Mouse (Mus musculus) C2C12 (cell line): Measurements from ENCODE around the gene Lonp2.

Experiments
- CTCF ChIP-seq: IDR thresholded peaks from one replicate; pipeline ENCODE4 v1.5.1; 2011; ENCODE audit not compliant: control insufficient read depth, insufficient read depth, insufficient read length
- MAX ChIP-seq: IDR thresholded peaks from one replicate; pipeline ENCODE4 v1.6.1; 2011; ENCODE audit warnings: mild to moderate bottlenecking, control low read depth
- MYOD1 ChIP-seq: IDR thresholded peaks from one replicate; pipeline ENCODE4 v1.6.1; 2011; ENCODE audit warnings: low read depth; ENCODE audit not compliant: control insufficient read depth, insufficient read length
- MYOG ChIP-seq: IDR thresholded peaks from one replicate; pipeline ENCODE4 v1.6.1; 2011; ENCODE audit not compliant: control insufficient read depth, insufficient read length; ENCODE audit errors: extremely low read depth
- USF1 ChIP-seq: IDR thresholded peaks from one replicate; pipeline ENCODE4 v1.6.1; 2011; ENCODE audit warnings: low read depth, mild to moderate bottlenecking, control low read depth, moderate library complexity

DNA sequence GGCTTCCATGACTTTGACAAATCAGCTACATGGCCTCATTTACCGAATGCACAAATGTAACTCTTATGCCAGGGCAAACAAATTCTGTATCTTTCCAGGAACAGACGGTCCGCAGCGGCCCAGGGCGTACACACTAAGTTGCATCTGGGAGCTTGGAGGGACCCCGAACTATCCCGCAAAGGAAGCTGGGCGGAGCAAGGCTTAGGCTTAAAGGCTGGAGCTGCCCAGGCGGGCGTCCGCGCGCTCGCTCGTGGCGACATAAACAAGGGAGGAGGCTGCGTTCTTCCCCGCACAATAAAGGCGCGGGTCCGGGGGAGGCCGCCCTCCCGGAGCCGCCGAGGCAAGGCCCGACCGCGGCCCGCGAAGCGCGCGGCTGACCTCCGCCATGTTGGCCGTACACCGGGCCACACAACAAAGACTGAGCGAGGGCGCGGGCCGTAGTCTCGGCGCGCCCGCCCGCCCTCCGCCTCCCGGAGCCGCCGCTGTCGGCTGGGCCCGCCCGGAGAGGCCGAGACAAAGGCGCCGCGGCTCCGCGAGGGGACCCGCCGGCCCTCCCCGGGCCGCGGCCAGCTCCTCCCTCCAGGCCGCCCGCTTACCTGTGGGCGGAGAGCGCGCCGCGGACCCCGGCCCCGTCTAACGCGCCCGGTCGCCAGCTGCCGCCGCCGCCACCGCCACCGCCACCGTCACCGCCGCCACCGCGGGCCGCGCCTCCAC lies 121.5 kb downstream of the Lonp2 start, which contains the start of the genes Gm10638 and Siah1a:
- TF ChIP-seq USF1 (no peak), MYOD1 (no peak), MAX (no peak), CTCF (no peak), MYOG (no peak)
